Mouse (Mus musculus) monocyte, adult 5-6 weeks (primary cell): ENCODE measurements around the gene Clec16a. TPM values are rescaled to one million over a fixed set of nuclear protein-coding genes. Genes with fewer than 3 reads are reported as not detected.
A peak's percentile ranks its signal among the peaks of the same experiment; 100 is the strongest.

Source experiments
- ATAC-seq: fragments of 153-309, 156-312 bp; replicated peaks from 2 replicates; pipeline ENCODE4 v1.8.0; 2017; ENCODE audit warnings: mild to moderate bottlenecking; ENCODE audit not compliant: low TSS enrichment, insufficient number of reproducible peaks, severe bottlenecking, poor library complexity, low FRiP score
- total RNA-seq: library from RNA; stranded (forward); fragments of 200-1000, 200-491, 200-594 nt; gene quantifications from 3 replicates; pipeline ENCODE4 v1.2.3, GENCODE M21; 2017

The Clec16a gene
- total RNA-seq, 1 experiment from 2014 or later, result 14.0 TPM

DNA sequence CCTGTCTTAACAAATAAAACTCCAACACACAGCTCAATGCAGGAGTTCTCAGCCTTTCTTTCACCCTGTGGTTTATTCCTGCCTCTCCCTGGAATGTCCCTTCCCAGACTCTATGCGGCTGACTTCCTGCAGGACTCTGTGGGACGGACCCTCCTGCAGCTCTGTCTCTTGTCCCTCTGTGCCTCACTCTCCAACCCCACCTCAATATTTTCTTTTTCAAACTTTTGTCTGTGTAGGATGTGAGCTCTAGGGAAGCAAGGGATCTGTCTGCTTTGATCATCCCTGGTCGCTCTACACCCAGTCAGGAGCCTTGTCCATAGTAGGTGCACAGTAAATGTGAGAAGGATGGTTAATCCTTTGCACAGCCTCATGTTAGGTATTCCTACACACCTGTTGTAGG, 16.8 kb upstream of the Clec16a start:
- no peak for ATAC-seq

DNA sequence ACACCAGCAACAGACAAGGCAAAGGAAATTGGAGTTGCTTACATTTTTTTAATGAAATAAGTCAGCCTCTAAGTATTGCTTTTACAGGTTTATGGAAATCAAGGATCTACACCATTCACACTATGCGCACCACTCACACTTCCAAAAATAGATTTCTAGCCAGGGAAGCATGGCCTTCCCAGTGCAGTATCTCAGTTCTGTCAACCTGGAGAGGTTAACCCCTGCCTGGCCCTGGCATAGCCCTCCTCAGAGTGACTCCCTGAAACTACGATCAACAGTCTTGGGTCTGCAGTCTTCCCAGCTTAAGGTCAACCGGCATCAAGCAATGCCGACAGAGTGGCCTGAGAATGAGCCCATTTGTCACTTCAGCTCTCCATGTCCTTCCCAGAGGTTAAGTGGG, 15.0 kb upstream of the Clec16a start:
- ATAC-seq, result no peak

DNA sequence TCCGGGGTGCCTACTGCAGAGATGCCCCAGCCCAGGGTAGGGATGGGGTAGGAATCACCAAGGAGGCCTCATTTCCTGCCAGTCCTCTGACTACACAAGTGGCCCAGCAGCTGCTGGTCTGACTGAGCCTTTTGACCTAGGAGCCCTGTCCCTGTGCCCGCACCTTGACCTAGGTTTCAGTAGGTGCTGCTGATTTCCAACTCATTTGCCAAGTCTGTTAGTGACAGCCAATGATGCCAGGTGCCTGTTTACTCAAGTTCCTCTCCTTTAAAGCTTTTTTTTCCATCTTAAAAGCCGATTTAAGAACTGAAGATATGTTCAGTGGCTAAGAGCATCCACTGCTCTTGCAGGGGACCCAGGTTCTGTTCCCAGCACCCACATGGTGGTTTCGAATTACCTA, 11.4 kb upstream of the Clec16a start:
- no peak for ATAC-seq

DNA sequence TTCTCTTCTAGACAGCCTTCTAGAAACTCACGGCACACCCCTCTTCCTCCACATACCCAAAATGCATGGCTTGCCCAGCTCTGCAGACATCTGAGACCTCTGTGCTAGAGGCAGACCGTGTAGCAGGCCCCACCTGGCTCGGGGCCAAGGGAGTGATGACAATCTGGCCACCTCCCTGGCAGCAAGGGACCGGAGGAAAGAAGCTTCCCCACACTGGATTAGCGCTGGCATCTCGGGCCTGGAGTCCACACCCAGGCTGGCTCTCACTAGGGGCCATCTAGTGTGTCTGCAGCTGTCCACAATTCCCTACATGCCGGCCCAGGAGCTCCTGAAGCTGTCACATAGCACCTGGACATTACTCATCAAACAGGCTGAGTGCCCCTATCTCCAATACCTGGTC, 10.6 kb upstream of the Clec16a start:
- no peak for ATAC-seq

DNA sequence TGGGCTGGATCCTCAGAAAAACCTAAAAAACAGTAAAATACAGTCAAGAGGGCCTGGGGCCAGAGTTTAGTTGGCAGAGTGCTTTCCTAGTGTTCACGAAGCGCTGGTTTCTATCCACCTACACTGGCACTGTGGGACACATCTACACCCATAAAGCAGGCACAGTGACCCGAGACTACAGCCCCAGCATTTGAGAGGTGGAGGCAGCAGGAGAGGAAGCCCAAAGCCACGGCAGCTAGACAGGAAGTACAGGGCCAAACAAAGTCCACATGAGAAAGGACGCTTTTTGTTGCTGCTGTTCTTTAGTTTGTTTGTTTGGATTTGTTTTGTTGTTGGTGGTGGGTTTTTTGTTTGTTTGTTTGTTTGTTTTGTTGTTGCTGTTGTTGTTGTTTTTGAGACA, 8.8 kb upstream of the Clec16a start:
- no peak for ATAC-seq

DNA sequence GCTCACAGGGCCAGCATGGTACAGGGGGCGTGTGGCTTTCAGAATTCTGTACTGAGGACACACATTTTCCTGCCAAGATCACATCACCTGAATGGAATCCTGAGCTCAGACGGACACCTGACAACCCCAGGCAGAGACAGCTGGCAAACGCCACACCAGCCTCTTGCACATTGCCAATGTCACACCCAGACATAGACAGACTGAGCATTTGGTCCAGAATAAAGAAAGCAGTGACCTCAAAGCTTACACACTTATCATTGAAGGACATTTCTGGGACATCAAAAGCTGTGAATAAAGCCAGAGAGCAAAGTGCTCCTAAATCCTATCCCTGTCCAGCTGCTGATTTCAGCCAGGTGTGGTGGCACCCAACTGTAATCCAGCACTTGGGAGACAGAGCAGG, 8.2 kb upstream of the Clec16a start:
- no peak for ATAC-seq

DNA sequence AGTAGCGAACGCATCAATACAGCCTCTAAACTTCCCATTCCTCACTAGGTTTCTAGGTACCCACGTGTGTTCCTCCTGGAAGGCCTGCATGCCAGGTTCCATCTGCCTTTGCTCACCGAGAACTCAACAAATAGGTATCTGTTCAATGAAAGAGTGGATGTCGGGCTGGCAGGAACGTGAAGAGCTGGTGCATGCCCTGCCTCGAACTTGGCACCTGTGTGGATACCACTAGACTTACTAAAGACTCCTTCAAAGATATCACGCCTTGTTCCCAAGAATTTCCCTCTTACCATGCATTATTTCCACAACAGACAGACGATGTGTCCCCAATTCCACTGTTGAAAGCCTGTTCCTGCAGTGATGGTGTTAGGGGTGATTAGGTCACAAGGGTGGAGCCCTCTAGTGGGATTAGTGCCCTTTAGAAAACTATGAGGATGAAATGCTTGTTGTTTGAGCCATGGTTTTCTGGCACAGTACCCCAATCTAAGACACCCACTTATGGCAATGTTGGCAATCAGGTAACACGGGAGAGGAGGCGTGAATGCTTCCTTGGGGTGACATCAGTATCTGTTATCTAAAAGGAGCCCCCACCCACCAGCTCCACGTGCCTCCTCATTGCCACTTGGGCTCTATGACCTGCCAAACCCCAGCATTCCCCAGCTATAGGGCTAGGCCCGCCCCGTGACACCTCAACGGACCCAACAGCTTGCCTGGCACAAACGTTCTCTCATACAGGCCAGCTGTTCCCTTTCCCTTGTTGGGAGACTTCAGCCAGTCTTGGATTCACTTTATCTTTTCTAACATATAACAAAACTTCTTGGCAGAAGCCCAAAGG, 4.2 kb upstream of the Clec16a start:
- ATAC-seq, result no peak

DNA sequence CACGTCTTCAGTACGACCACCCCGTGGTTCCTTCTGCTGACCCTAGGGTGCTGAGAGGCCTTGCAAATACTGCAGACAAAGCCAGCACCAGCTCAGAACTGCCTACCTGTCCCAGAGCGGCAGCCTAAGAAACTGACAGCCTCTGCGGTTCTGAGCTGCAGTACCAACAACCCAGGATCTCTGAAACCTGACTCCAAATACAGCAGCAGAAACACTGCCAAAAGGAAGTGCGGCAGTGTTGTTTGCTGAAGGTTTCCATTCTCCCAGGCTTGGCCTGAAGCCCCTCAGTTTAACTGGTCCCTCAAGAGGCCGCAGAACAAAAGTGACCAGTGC, 3.6 kb upstream of the Clec16a start:
- no peak for ATAC-seq

DNA sequence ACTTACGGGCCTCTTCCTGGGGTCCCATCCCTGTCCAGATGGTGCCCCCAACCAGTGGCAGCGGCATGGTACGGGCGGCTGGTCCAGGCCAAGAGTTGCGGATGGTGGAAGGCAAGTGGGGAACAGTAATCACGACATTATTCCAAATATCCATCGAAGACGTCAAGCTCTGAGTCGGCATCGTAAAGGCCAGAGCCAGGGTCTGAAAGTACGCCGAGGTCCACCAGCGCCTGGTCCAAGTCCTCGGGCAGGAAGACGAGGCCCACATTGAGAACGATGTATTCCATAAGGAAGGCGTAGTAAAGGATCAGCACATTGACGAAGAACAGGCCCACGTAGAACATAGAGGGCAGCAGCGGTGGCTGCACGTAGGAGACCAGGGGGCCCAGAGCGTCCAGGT, 2.9 kb upstream of the Clec16a start:
- ATAC-seq, result no peak

DNA sequence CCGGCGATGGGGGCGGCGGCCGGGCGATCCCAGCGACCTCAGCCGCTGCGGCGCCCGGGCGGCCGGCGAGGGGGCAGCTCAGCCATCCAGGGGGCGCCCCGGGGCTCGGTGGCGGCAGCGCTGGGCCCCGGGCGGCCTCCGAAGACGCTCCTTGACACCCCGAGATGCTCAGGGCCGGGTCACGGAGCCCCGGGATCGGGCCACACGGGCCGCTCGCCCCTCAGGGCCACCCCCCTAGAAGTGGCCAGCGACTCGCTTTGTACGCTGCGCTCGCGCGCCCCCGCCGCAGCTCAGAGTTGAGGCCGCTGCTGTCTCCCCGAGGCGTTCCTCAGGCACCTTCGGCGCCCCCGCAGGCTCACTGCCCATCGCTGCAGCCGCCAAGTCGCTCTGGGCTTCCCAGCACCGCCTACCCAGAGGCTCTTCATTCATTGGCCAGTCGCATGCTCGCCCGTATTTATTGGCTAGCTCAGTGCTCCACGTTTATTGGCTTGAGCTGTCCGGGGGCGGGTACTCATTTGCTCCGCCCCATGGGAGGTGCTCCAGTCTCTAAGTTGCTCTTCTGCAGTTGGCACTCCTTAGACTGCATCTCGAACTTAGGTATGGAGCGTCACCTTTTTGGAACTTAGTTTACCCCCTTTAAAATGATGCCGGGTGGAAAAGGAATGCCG, 2.3 kb upstream of the Clec16a start, which contains the start of gene Dexi:
TSS of gene Dexi (minus strand) at position 357 of the 668 bp plus-strand sequence.
- ATAC-seq, result peak; percentile 90

DNA sequence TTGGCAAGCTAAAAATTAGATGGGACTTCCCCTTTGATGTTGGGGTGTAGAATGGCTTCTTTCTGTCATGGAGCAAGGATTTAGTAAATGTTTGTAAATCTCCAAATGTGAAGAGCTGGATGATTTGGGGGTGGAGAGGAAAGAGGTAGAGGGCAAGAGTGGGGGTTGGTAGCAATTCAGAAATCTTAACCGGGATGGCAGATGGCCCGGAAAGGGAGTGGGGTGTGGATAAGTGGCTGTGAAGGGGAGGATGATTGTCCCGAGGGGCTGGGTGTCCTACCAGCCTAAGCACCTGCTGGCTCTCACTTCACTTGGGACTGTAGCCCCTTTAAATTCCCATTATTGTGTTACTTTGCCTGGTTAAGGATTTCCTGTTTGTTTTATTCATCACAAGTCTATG, 1.7 kb downstream of the Clec16a start:
- no peak for ATAC-seq

DNA sequence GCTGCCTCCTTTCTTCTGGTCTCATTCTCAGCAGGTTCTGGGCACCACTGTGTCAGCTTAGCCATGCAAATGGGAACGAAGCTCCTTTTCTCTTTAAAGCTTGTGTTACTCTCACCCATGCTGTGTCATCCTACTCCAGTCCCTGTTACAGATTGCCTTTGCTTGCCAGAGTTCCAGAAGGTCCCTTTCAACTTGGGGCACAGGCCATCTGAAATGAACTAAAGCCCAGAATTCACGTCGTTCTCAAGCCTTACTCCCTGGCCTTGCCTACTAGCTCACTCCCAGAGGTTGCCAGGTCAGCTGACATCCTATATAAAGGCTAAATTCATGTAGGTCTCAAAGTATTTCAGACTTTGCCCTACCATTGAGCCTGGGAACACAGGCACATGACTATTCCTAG, 3.8 kb downstream of the Clec16a start:
- no peak for ATAC-seq

DNA sequence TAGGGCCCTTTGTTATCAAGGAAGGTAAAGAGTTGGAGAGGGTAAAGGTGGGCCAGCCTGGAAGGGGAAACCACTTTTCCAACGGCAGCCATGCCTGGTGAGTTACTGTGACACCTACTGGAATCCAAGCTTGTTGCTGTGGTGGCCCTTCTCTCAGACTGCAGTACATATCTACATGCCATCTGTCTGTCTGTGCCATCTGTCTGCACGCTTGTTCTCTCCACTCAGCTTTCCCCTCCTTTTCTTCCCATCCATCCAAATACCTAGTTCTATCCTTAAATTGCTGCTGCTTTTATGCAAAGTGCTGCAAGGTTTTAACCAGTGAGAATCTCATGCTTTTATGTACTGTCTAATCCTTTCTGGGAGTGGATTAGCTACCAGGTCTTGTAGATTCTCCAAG, 4.5 kb downstream of the Clec16a start:
- ATAC-seq, result no peak

DNA sequence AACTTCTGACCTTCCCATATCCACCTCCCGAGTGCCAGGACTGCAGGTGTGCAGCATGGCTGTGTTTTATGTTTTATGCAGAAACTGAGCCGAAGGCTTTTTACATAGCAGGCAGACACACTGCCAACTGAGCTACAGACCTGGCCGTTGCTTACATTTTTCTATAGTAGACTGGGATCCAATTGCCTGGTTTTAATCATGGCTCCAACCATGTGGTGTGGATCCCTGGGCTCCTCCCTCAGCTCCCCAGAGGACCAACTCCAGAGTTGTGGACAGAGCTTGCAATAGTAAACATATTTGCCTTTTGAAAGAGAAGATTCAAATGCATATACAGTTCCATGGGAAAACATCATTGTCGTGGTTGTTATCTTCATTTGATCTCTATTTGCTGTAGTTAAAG, 6.5 kb downstream of the Clec16a start:
- ATAC-seq, result no peak

DNA sequence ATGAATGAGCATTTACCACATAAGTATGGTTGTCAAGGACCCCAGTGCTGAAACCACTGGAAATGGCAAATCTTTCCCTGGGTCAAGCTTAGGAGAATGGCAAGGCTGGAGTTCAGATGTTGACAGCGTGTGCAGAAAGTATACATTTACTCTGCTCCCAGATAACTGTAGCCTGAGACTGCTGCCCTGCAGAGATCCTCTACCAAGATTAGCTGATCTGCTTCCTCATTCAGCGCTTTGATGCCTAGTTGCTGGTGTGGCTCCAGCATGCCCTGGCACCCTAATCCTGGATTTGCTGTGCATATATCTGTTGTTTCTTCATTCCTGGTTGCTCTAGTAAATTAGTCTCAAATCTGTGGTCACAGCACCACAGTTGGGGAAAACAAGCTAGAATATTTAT, 8.7 kb downstream of the Clec16a start:
- no peak for ATAC-seq

DNA sequence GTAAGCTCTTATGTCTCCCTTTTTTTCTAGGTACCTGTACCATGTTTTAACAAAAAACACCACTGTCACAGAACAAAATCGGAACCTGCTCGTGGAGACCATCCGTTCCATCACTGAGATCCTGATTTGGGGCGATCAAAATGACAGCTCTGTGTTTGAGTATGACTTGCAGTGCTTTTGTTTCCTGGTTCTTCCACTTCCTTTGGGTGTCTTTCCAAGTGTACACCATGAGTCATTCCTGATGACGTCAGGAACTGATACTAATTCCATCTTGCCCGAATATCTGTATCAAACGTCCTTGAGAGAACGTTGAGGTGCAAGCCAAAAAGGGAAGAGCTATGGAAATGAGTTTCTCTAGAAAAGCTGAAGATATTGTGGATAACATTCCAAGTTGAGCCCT, 14.9 kb downstream of the Clec16a start:
- ATAC-seq, result no peak

DNA sequence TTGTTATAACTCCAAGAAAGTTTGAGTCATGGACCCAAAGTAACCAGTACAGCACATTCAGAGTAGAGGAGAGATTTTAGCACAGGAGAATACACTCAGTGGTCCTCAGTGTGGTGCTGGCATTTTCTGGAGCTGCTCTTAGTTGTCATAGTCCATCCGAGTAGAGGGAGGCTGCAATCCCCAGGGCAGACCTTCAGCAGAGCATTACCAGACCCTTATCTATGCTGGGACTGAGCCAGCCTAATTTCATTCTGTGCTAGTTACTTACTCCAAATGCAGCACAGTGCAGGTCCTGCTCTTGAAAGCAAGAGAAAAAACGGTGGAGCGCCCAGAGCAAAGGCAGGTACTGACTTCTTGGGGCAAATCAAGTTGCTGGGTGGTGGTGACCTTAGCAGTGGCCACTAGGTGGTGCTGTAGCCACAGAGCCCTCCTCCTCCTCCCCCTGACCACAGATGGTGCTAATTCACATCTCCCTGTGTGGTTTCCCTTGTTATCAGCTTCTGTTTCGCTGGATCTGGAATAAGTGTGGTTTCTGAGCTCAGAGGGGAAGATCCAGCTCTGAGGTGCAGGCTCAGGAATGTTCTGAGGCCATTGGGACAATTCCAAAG, 20.2 kb downstream of the Clec16a start:
- ATAC-seq, result peak; percentile 61; the same call in 1 of the 2 replicates

DNA sequence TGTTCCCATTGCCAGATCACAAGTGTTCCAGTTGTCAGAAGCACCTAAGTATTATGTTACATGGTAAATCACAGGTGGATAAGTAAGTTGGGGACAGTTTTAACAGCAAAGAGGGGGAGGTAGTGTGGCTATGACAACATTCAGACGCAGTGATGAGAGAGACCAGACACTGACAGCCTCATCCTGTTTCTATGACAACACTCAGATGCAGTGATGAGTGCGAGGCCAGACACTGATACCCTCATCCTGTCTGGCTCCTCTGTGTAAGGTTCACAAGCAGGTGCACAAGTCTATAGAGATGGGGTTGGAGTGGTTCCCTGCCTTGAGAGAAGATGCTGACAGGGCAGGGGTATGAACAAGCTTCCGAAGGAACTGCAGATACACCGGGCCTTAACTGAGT, 22.0 kb downstream of the Clec16a start:
- ATAC-seq, result no peak

DNA sequence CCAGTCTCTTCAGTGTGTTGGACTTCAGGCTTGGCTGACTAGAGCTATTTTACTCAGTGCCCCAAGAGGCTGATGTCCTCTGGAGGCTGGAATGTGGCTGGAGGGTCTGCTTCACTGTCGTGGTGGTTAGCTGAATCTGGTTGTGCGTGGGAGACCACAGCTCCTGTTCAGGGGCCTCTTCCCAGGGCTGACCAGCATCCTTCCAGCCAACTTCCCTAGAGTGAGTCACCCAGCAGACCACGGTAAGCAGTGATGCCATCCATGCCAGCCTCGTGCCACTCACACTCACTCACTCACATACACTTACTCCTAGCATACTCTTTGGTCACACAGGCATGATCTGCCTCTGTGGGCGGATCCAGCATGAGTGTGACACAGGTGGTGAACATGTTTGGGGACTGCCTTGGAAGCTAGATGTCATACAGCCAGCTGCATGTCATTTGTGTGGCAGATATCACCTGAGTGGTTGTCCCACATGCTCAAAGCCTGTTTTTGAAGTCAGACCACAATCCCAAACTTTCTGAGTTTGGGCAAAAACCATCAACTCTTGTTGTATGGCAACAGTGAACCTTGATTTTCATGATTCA, 24.8 kb downstream of the Clec16a start:
- no peak for ATAC-seq

DNA sequence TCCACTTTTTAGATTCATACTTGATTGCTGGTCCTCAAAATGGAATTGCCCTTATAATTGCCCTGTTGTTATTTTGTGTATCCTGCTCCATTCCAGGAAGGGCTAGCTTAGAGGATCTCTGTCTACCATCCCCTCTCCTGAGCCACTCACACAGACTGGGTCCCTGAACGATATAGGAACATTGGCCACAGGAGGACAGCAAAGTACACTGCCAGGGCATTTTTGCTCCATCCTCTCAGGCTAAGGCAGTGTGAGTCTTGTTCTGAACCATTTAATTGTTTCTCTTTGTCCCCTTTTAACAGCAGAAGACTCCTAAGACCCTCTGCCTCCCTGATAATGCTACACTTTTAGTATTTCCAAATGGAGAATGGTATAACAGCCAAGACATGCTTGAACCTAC, 25.6 kb downstream of the Clec16a start:
- ATAC-seq, result no peak
